12 mouse cellular contexts compared by ENCODE assay signal in genomic region chr2:151910919-151911500, GRCm38 (mm10). TPM values are rescaled to one million over a fixed set of nuclear protein-coding genes. Genes with fewer than 3 reads are reported as not detected.
DNase-seq lines count a peak whose midpoint lies in the region; ATAC-seq and TF ChIP-seq lines count a peak whose summit lies in the region.
"Had no signal": no experiment of that assay in that cellular context is flagged by ENCODE, and none has a peak within 500 bp of the region (broad histone marks: within the 10 kb centered on the region; RNA-seq: fewer than 3 reads in every experiment).

Gene Angpt4 (plus strand): TSS chr2:151911210.

- no peak for TF ChIP-seq POLR2A in kidney, adult 2 months (IDR thresholded peaks at IDR 0.05; ENCODE audit: low read depth, low read length)

- H3K9ac ChIP-seq in kidney, embryonic 14.5 days (ENCODE audit: low read depth, low read length), result no peak within 1 kb of the TSS
- H3K9ac ChIP-seq in embryonic facial prominence, embryonic 11.5 days (replicated peaks; ENCODE audit: low read length), result no peak within 1 kb of the TSS
- peak within 1 kb of the TSS; percentile 18; the same call in 1 of the 2 replicates for H3K9ac ChIP-seq in limb, embryonic 12.5 days (replicated peaks)
- no peak within 1 kb of the TSS for H3K9ac ChIP-seq in hindbrain, embryonic 16.5 days (ENCODE audit: low read depth, low read length)

- H3K36me3 ChIP-seq in kidney, embryonic 14.5 days (ENCODE audit: control insufficient read depth, insufficient read depth, low read length), result no peaks in the 10 kb centered on the region
- H3K36me3 ChIP-seq in kidney, adult 2 months (ENCODE audit: control insufficient read depth, insufficient read depth, low read length), result no peaks in the 10 kb centered on the region
- no peaks in the 10 kb centered on the region for H3K36me3 ChIP-seq in E14TG2a.4 (ENCODE audit: insufficient read depth, low read length)
- H3K36me3 ChIP-seq in embryonic facial prominence, embryonic 11.5 days (replicated peaks; ENCODE audit: control insufficient read depth, insufficient read depth, low read depth, low read length), result no peaks in the 10 kb centered on the region
- no peaks in the 10 kb centered on the region for H3K36me3 ChIP-seq in limb, embryonic 12.5 days
- no peaks in the 10 kb centered on the region for H3K36me3 ChIP-seq in hindbrain, embryonic 16.5 days (ENCODE audit: control insufficient read depth, insufficient read depth, low read length)
- H3K36me3 ChIP-seq: G1E had no signal

- H3K4me1 ChIP-seq in kidney, embryonic 14.5 days (ENCODE audit: control insufficient read depth, insufficient read depth, low read length), result peaks cover 23% of the 10 kb centered on the region
- H3K4me1 ChIP-seq in kidney, adult 2 months (ENCODE audit: control insufficient read depth, insufficient read depth, low read length), result no peaks in the 10 kb centered on the region
- peaks cover 13% of the 10 kb centered on the region for H3K4me1 ChIP-seq in E14TG2a.4 (replicated peaks; ENCODE audit: low read depth, low read length)
- peaks cover 5% of the 10 kb centered on the region for H3K4me1 ChIP-seq in embryonic facial prominence, embryonic 11.5 days (ENCODE audit: control insufficient read depth, insufficient read depth, low read length)
- peaks cover 24% of the 10 kb centered on the region for H3K4me1 ChIP-seq in limb, embryonic 12.5 days (replicated peaks)
- H3K4me1 ChIP-seq in hindbrain, embryonic 16.5 days (ENCODE audit: control insufficient read depth, insufficient read depth, low read depth, low read length), result peaks cover 4% of the 10 kb centered on the region

- TF ChIP-seq CTCF in kidney, adult 2 months (conservative IDR thresholded peaks at IDR 0.05; ENCODE audit: insufficient read depth, insufficient read length, low read depth, low read length), result no peak
- TF ChIP-seq CTCF in E14TG2a.4 (conservative IDR thresholded peaks at IDR 0.05; ENCODE audit: low read length), result no peak

- no peaks in the 10 kb centered on the region for H3K9me3 ChIP-seq in kidney, embryonic 14.5 days (ENCODE audit: control insufficient read depth, low read length)
- no peaks in the 10 kb centered on the region for H3K9me3 ChIP-seq in E14TG2a.4 (ENCODE audit: low read length)
- no peaks in the 10 kb centered on the region for H3K9me3 ChIP-seq in embryonic facial prominence, embryonic 11.5 days (replicated peaks; ENCODE audit: control insufficient read depth, low read length)
- no peaks in the 10 kb centered on the region for H3K9me3 ChIP-seq in limb, embryonic 12.5 days
- H3K9me3 ChIP-seq in hindbrain, embryonic 16.5 days (ENCODE audit: control insufficient read depth, low read length), result no peaks in the 10 kb centered on the region
- H3K9me3 ChIP-seq: G1E had no signal

- ATAC-seq in kidney, embryonic 14.5 days (ENCODE audit: low FRiP score, low TSS enrichment), result peak; percentile 47
- peak; percentile 35; the same call in 1 of the 2 replicates for ATAC-seq in embryonic facial prominence, embryonic 11.5 days (replicated peaks; ENCODE audit: insufficient number of reproducible peaks, low FRiP score, low TSS enrichment, low read depth)
- ATAC-seq in limb, embryonic 12.5 days (ENCODE audit: insufficient number of reproducible peaks, insufficient read depth, low FRiP score, low TSS enrichment, low read depth), result peak; percentile 30; the same call in 1 of the 2 replicates
- no peak for ATAC-seq in hindbrain, embryonic 16.5 days
- no peak for ATAC-seq in inflammation-experienced regulatory T-cells, adult 6 months

- no peak within 1 kb of the TSS; the same call in 1 of the 2 replicates for H3K4me2 ChIP-seq in kidney, embryonic 14.5 days (replicated peaks; ENCODE audit: low read depth, low read length)
- H3K4me2 ChIP-seq in embryonic facial prominence, embryonic 11.5 days (ENCODE audit: low read depth, low read length), result no peak within 1 kb of the TSS
- H3K4me2 ChIP-seq in limb, embryonic 12.5 days, result no peak within 1 kb of the TSS
- H3K4me2 ChIP-seq in hindbrain, embryonic 16.5 days (ENCODE audit: low read length), result no peak within 1 kb of the TSS

- WGBS in kidney, embryonic 14.5 days, result 46% methylated on average over 12 of the region's 13 CpGs
- 66% methylated on average over 13 of the region's 13 CpGs for WGBS in kidney, adult 2 months
- 55% methylated on average over 13 of the region's 13 CpGs for WGBS in embryonic facial prominence, embryonic 11.5 days
- 63% methylated on average over 13 of the region's 13 CpGs for WGBS in limb, embryonic 12.5 days
- WGBS in hindbrain, embryonic 16.5 days, result 62% methylated on average over 12 of the region's 13 CpGs

- DNase-seq in kidney, adult 2 months, result no peak
- no peak for DNase-seq in embryonic facial prominence, embryonic 11.5 days (ENCODE audit: low spot score)
- no peak for DNase-seq in layer of hippocampus, postnatal 10 days (ENCODE audit: low spot score in 2 of 2)
- DNase-seq: cerebellum, postnatal 25 days; thymus, postnatal 25 days had no signal

- H3K4me3 ChIP-seq in kidney, embryonic 14.5 days (ENCODE audit: low read length), result no peak within 1 kb of the TSS
- no peak within 1 kb of the TSS for H3K4me3 ChIP-seq in kidney, adult 2 months (ENCODE audit: insufficient read depth, low read depth, low read length)
- peak within 1 kb of the TSS; percentile 61 for H3K4me3 ChIP-seq in E14TG2a.4 (replicated peaks; ENCODE audit: low read length)
- H3K4me3 ChIP-seq in embryonic facial prominence, embryonic 11.5 days (ENCODE audit: low read depth, low read length), result no peak within 1 kb of the TSS
- no peak within 1 kb of the TSS for H3K4me3 ChIP-seq in limb, embryonic 12.5 days (replicated peaks)
- H3K4me3 ChIP-seq in hindbrain, embryonic 16.5 days (ENCODE audit: low read length), result no peak within 1 kb of the TSS

- no peaks in the 10 kb centered on the region; the same call in 1 of the 2 replicates for H3K27me3 ChIP-seq in kidney, embryonic 14.5 days (ENCODE audit: control insufficient read depth, insufficient read depth, low read length)
- no peaks in the 10 kb centered on the region for H3K27me3 ChIP-seq in kidney, adult 2 months (replicated peaks; ENCODE audit: control insufficient read depth, insufficient read depth, low read length)
- H3K27me3 ChIP-seq in E14TG2a.4 (ENCODE audit: insufficient read depth, low read length), result peaks cover 38% of the 10 kb centered on the region
- no peaks in the 10 kb centered on the region for H3K27me3 ChIP-seq in embryonic facial prominence, embryonic 11.5 days (ENCODE audit: control insufficient read depth, insufficient read depth, low read length)
- H3K27me3 ChIP-seq in limb, embryonic 12.5 days, result no peaks in the 10 kb centered on the region
- no peaks in the 10 kb centered on the region for H3K27me3 ChIP-seq in hindbrain, embryonic 16.5 days (replicated peaks; ENCODE audit: control insufficient read depth, insufficient read depth, low read length)

- peak within 1 kb of the TSS; percentile 51; the same call in 1 of the 2 replicates for H3K27ac ChIP-seq in kidney, embryonic 14.5 days (ENCODE audit: low read depth, low read length)
- H3K27ac ChIP-seq in kidney, adult 2 months (ENCODE audit: insufficient read depth, low read depth, low read length), result no peak within 1 kb of the TSS
- H3K27ac ChIP-seq in embryonic facial prominence, embryonic 11.5 days (replicated peaks; ENCODE audit: low read depth, low read length), result no peak within 1 kb of the TSS
- peak within 1 kb of the TSS; percentile 66; the same call in 1 of the 2 replicates for H3K27ac ChIP-seq in limb, embryonic 12.5 days
- H3K27ac ChIP-seq in hindbrain, embryonic 16.5 days (ENCODE audit: low read depth, low read length), result no peak within 1 kb of the TSS

RNA-seq across cellular contexts. Expression of gene Angpt4, which starts in this region (rescaled TPM):
- 1.0 and 1.1 TPM in 2 replicates for polyA plus RNA-seq in kidney, embryonic 14.5 days (2014; fragmentation: Nextera tagmentation; extraction: Ambion mirVana)
- polyA plus RNA-seq in kidney, adult 2 months (2012; rRNA removed), result 0.81 and 1.4 TPM in 2 replicates
- polyA plus RNA-seq in embryonic facial prominence, embryonic 11.5 days (2014; fragmentation: Nextera tagmentation; extraction: Ambion mirVana), result 0.45 and 0.52 TPM in 2 replicates
- 0.11 and 0.26 TPM in 2 replicates for polyA plus RNA-seq in limb, embryonic 12.5 days (2016; fragmentation: Nextera tagmentation; extraction: Ambion mirVana)
- not detected for total RNA-seq in layer of hippocampus, postnatal 10 days (2021)
- polyA plus RNA-seq in hindbrain, embryonic 16.5 days (2015; fragmentation: Nextera tagmentation; extraction: Ambion mirVana), result 0.36 and 0.46 TPM in 2 replicates
- not detected for polyA plus RNA-seq in inflammation-experienced regulatory T-cells, adult 6 months (2017; shearing (Covaris generic))
- total RNA-seq: G1E; monocyte, adult 5-6 weeks had no signal
- polyA plus RNA-seq: G1E had no signal

Comparison
In these comparisons a context has a peak if more than half of its experiments do, and no peak if none do; other contexts are left out.
1. Peak in ATAC-seq in embryonic facial prominence, embryonic 11.5 days; RNA of the gene not detected or under 1 TPM.
2. Peak in ATAC-seq, H3K27ac ChIP-seq and H3K9ac ChIP-seq in limb, embryonic 12.5 days; RNA of the gene not detected or under 1 TPM.